Mouse (Mus musculus): Measurements from ENCODE around the gene Pkm. TPM values are rescaled to one million over a fixed set of nuclear protein-coding genes. Genes with fewer than 3 reads are reported as not detected.

The Pkm gene
- total and polyA plus RNA-seq, 3 experiments = 71.6 to 2,746 (median 710) TPM

GRCm38 (mm10) chr9:59709225-59709624 is 53.1 kb downstream of the Pkm start:
- no peak for DNase-seq (ENCODE audit: low read depth, low spot score)
- Histone ChIP-seq H3K4me1 (ENCODE audit: control insufficient read depth in 1 of 2, insufficient read depth in 2 of 2, low read length in 2 of 2) (peaks cover 2 to 8% of the 10 kb centered on the region in 2 experiments; a peak in 3 of 4 replicates), H3K4me3 (ENCODE audit: control insufficient read depth in 1 of 2, insufficient read depth in 1 of 2, low read depth in 2 of 2, low read length in 2 of 2) (no peak overlapping the region), H3K27me3 (ENCODE audit: control insufficient read depth in 1 of 2, insufficient read depth in 2 of 2, low read length in 2 of 2) (peaks cover 0 to 1% of the 10 kb centered on the region in 2 experiments; a peak in 2 of 4 replicates), H3K9me3 (replicated peaks; ENCODE audit: insufficient read depth, low read length) (no peaks in the 10 kb centered on the region), H3K27ac (ENCODE audit: control insufficient read depth, low read depth, low read length) (no peak overlapping the region), H3K9ac (ENCODE audit: control insufficient read depth, low read depth, low read length, poor library complexity, severe bottlenecking) (no peak overlapping the region), H3K36me3 (ENCODE audit: control insufficient read depth in 1 of 2, insufficient read depth in 2 of 2, low read length in 2 of 2) (peaks cover 0 to 3% of the 10 kb centered on the region in 2 experiments; a peak in 2 of 4 replicates), H3K79me2 (ENCODE audit: control insufficient read depth, insufficient read depth, low read length, poor library complexity) (no peaks in the 10 kb centered on the region)
- TF ChIP-seq UBTF (IDR thresholded peaks at IDR 0.05; ENCODE audit: borderline replicate concordance, insufficient read depth, low read depth, low read length) = no peak
- no peak for TF ChIP-seq ZNF384 (IDR thresholded peaks at IDR 0.05; ENCODE audit: low read depth, low read length)
- TF ChIP-seq MYB (IDR thresholded peaks at IDR 0.05; ENCODE audit: low read depth, low read length) = no peak
- TF ChIP-seq ZC3H11A (IDR thresholded peaks at IDR 0.05; ENCODE audit: low read depth, low read length) = no peak
- TF ChIP-seq KAT2A (conservative IDR thresholded peaks at IDR 0.05; ENCODE audit: low read depth, low read length) = no peak
- no peak for TF ChIP-seq NELFE (IDR thresholded peaks at IDR 0.05; ENCODE audit: low read depth, low read length)
- TF ChIP-seq SMC3 (IDR thresholded peaks at IDR 0.05; ENCODE audit: low read depth, low read length) = no peak
- no peak for TF ChIP-seq MEF2A (IDR thresholded peaks at IDR 0.05; ENCODE audit: extremely low read depth, insufficient replicate concordance, low read depth, low read length, poor library complexity, severe bottlenecking)
- no peak for TF ChIP-seq E2F4 (IDR thresholded peaks at IDR 0.05; ENCODE audit: borderline replicate concordance, low read depth, low read length)
- no peak for TF ChIP-seq ZKSCAN1 (IDR thresholded peaks at IDR 0.05; ENCODE audit: low read depth, low read length)
- TF ChIP-seq CHD2 (IDR thresholded peaks at IDR 0.05; ENCODE audit: low read length) = no peak
- no peak for TF ChIP-seq TAL1 (IDR thresholded peaks at IDR 0.05; ENCODE audit: low read length)
- no peak for TF ChIP-seq MAFK (IDR thresholded peaks at IDR 0.05; ENCODE audit: borderline replicate concordance, low read depth, low read length)

GRCm38 (mm10) chr9:59716275-59716898 is 60.2 kb downstream of the Pkm start:
- H3K27me3 ChIP-seq (ENCODE audit: control insufficient read depth in 1 of 2, insufficient read depth in 2 of 2, low read length in 2 of 2) = peaks cover 2 to 4% of the 10 kb centered on the region in 2 experiments; a peak in 2 of 4 replicates
- no peak for DNase-seq (ENCODE audit: low read depth, low spot score)
- TF ChIP-seq POLR2AphosphoS5 (IDR thresholded peaks at IDR 0.05; ENCODE audit: borderline replicate concordance, low read depth, low read length) = no peak
- TF ChIP-seq USF1 (IDR thresholded peaks at IDR 0.05; ENCODE audit: low read depth, low read length) = no peak
- TF ChIP-seq MXI1 (IDR thresholded peaks at IDR 0.05; ENCODE audit: low read depth, low read length) = no peak
- TF ChIP-seq MYC (IDR thresholded peaks at IDR 0.05; ENCODE audit: low read depth, low read length) = no peak
- TF ChIP-seq NELFE (IDR thresholded peaks at IDR 0.05; ENCODE audit: low read depth, low read length) = no peak
- TF ChIP-seq POLR2A (IDR thresholded peaks at IDR 0.05; ENCODE audit: control insufficient read depth in 1 of 2, insufficient read depth in 1 of 2, low read depth in 1 of 2, low read length in 2 of 2, poor library complexity in 1 of 2) = no peak
- TF ChIP-seq POLR2AphosphoS2 (IDR thresholded peaks at IDR 0.05; ENCODE audit: low read length) = no peak
- no peak for TF ChIP-seq GATA1 (IDR thresholded peaks at IDR 0.05; ENCODE audit: low read depth, low read length)

More at GRCm38 (mm10) chr9:59716275-59716898, 60.2 kb downstream of the Pkm start:
- no peaks in the 10 kb centered on the region for H3K79me2 ChIP-seq (ENCODE audit: control insufficient read depth, insufficient read depth, low read length, poor library complexity)
- H3K9ac ChIP-seq (ENCODE audit: control insufficient read depth, low read depth, low read length, poor library complexity, severe bottlenecking) = no peak overlapping the region
- no peaks in the 10 kb centered on the region for H3K4me1 ChIP-seq (ENCODE audit: control insufficient read depth in 1 of 2, insufficient read depth in 2 of 2, low read length in 2 of 2)
- no peak overlapping the region for H3K4me3 ChIP-seq (ENCODE audit: control insufficient read depth in 1 of 2, insufficient read depth in 1 of 2, low read depth in 2 of 2, low read length in 2 of 2)
- no peaks in the 10 kb centered on the region for H3K9me3 ChIP-seq (replicated peaks; ENCODE audit: insufficient read depth, low read length)
- no peaks in the 10 kb centered on the region for H3K36me3 ChIP-seq (ENCODE audit: control insufficient read depth in 1 of 2, insufficient read depth in 2 of 2, low read length in 2 of 2)
- H3K27ac ChIP-seq (ENCODE audit: control insufficient read depth, low read depth, low read length) = no peak overlapping the region

Data from MEL (cell line).